Mouse (Mus musculus): ENCODE results near the gene Mfsd14a. TPM values are rescaled to one million over a fixed set of nuclear protein-coding genes. Genes with fewer than 3 reads are reported as not detected.

The Mfsd14a gene
- 67.5 TPM for polyA plus RNA-seq (2014; fragmentation: Illumina TruSeq; extraction: RNeasy Lipid Tissue Mini Kit (QIAGEN cat#74804); ENCODE audit: low replicate concordance)

GRCm38 (mm10) chr3:116662463-116662863 lies at the start of gene Mfsd14a:
Gene Mfsd14a, minus strand, starts transcription at chr3:116662677.

GRCm38 (mm10) chr3:116681160-116681559 lies 18.7 kb upstream of the Mfsd14a start, which contains the start of gene Gm43191:
Gene Gm43191, minus strand, starts transcription at chr3:116681260.

GRCm38 (mm10) chr3:116614295-116614892 lies 48.1 kb downstream of the Mfsd14a start, which contains the start of gene Trmt13:
Gene Trmt13, minus strand, starts transcription at chr3:116614587.

GRCm38 (mm10) chr3:116594728-116595602 lies 67.5 kb downstream of the Mfsd14a start, which contains the start of gene Sass6:
Gene Sass6, plus strand, starts transcription at chr3:116594982.

Other genes with a start within 250 kb of the Mfsd14a start
- 43.6 TPM for gene Cdc14a, start 238.6 kb downstream of the Mfsd14a start, polyA plus RNA-seq (2014; fragmentation: Illumina TruSeq; extraction: RNeasy Lipid Tissue Mini Kit (QIAGEN cat#74804); ENCODE audit: low replicate concordance)
- 68.6 TPM for gene Rtca, start 154.5 kb downstream of the Mfsd14a start, polyA plus RNA-seq (2014; fragmentation: Illumina TruSeq; extraction: RNeasy Lipid Tissue Mini Kit (QIAGEN cat#74804); ENCODE audit: low replicate concordance)
- gene Dbt, start 149.6 kb downstream of the Mfsd14a start, polyA plus RNA-seq (2014; fragmentation: Illumina TruSeq; extraction: RNeasy Lipid Tissue Mini Kit (QIAGEN cat#74804); ENCODE audit: low replicate concordance), result 28.0 TPM
- 3.5 TPM for gene Lrrc39, start 99.7 kb downstream of the Mfsd14a start, polyA plus RNA-seq (2014; fragmentation: Illumina TruSeq; extraction: RNeasy Lipid Tissue Mini Kit (QIAGEN cat#74804); ENCODE audit: low replicate concordance)
- gene Sass6, start 67.7 kb downstream of the Mfsd14a start, polyA plus RNA-seq (2014; fragmentation: Illumina TruSeq; extraction: RNeasy Lipid Tissue Mini Kit (QIAGEN cat#74804); ENCODE audit: low replicate concordance), result 17.9 TPM
- gene Trmt13, start 48.1 kb downstream of the Mfsd14a start, polyA plus RNA-seq (2014; fragmentation: Illumina TruSeq; extraction: RNeasy Lipid Tissue Mini Kit (QIAGEN cat#74804); ENCODE audit: low replicate concordance), result 25.7 TPM
- not detected for gene Gm43191, start 18.6 kb upstream of the Mfsd14a start, polyA plus RNA-seq (2014; fragmentation: Illumina TruSeq; extraction: RNeasy Lipid Tissue Mini Kit (QIAGEN cat#74804); ENCODE audit: low replicate concordance)
- 266 TPM for gene Slc35a3, start 50.2 kb upstream of the Mfsd14a start, polyA plus RNA-seq (2014; fragmentation: Illumina TruSeq; extraction: RNeasy Lipid Tissue Mini Kit (QIAGEN cat#74804); ENCODE audit: low replicate concordance)
- gene Agl, start 145.5 kb upstream of the Mfsd14a start, polyA plus RNA-seq (2014; fragmentation: Illumina TruSeq; extraction: RNeasy Lipid Tissue Mini Kit (QIAGEN cat#74804); ENCODE audit: low replicate concordance), result 8.6 TPM
- gene Frrs1, start 196.8 kb upstream of the Mfsd14a start, polyA plus RNA-seq (2014; fragmentation: Illumina TruSeq; extraction: RNeasy Lipid Tissue Mini Kit (QIAGEN cat#74804); ENCODE audit: low replicate concordance), result 10.2 TPM